ENCODE assay signal across 8 mouse cellular contexts in the genomic region with DNA sequence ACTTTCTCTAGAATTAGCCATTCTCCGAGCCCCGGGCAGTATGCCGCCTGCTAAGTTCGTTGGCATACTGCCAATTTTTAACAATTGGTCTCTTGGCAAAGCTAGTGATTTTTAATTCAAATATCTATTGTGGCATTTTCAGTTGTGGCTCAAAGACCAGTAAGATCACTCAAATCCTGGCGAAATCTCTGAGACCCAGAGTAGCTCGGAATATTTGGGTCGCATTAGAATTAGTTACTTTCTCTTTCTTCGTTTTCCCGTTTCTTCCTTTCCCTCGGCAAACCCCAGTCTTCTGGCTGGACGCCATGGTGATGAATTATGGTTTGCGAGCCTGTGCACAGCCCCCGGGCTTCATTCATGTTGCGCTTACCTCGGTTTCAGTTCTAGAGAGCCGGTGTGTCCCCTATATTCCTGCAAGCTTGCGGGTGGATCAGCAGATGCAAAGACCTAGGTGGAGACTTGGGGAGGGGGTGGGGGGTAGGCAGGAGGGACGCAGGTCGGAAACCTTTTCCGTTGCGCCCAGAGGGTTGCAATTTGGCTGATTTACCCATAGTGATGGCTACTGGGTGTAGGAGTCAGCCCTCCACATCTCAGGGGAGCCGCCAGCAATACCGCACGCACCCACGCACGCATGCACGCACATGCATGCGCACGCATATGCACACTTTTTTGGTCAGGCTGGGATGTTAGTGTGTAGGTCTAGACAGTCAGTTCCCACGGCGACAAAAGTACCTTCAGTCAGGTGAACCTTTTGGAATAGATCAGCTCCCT. TPM values are rescaled to one million over a fixed set of nuclear protein-coding genes. Genes with fewer than 3 reads are reported as not detected.
A peak's percentile ranks its signal among the peaks of the same experiment; 100 is the strongest.
DNase-seq lines count a peak whose midpoint lies in the region; ATAC-seq and TF ChIP-seq lines count a peak whose summit lies in the region.

No protein-coding gene starts in this region.

- H3K4me1 ChIP-seq in neural tube, embryonic 11.5 days (ENCODE audit: control insufficient read depth, insufficient read depth, low read length) = peaks cover 12% of the 10 kb centered on the region
- H3K4me1 ChIP-seq in limb, embryonic 12.5 days (replicated peaks) = peaks cover 51% of the 10 kb centered on the region

- no peak for ATAC-seq in neural tube, embryonic 11.5 days (ENCODE audit: insufficient read depth, low FRiP score, low TSS enrichment)
- ATAC-seq in limb, embryonic 12.5 days (ENCODE audit: insufficient number of reproducible peaks, insufficient read depth, low FRiP score, low TSS enrichment, low read depth) = no peak; the same call in 1 of the 2 replicates

- DNase-seq in neural tube, embryonic 11.5 days (ENCODE audit: low spot score) = peak; percentile 50
- no peak for DNase-seq in neural tube, embryonic 10.5 days (ENCODE audit: extremely low spot score, low spot score)
- peak; percentile 16 for DNase-seq in cerebellum, adult 9-11 months
- DNase-seq in heart, adult 18-20 months = peak; percentile 37 to 70
- DNase-seq in kidney, adult 18-20 months = peak; percentile 46
- peak; percentile 49 for DNase-seq in thymus, postnatal 4 days

- no peaks in the 10 kb centered on the region for H3K27me3 ChIP-seq in neural tube, embryonic 11.5 days (ENCODE audit: control insufficient read depth, insufficient read depth, low read length)
- no peaks in the 10 kb centered on the region for H3K27me3 ChIP-seq in limb, embryonic 12.5 days
- no peaks in the 10 kb centered on the region for H3K27me3 ChIP-seq in myocyte (ENCODE audit: control insufficient read depth, insufficient read depth, insufficient read length)

- H3K4me3 ChIP-seq in neural tube, embryonic 11.5 days (ENCODE audit: low read depth, low read length) = no peak overlapping the region
- peak overlapping the region; percentile 33 for H3K4me3 ChIP-seq in limb, embryonic 12.5 days (replicated peaks)
- H3K4me3 ChIP-seq in myocyte = peak overlapping the region; percentile 20

- no peak for TF ChIP-seq POLR2A in myocyte (IDR thresholded peaks at IDR 0.05; ENCODE audit: insufficient read length, low read depth)

- no peak overlapping the region for H3K9ac ChIP-seq in neural tube, embryonic 11.5 days (ENCODE audit: low read length)
- H3K9ac ChIP-seq in limb, embryonic 12.5 days (replicated peaks) = 0 out of 2 replicates have a peak overlapping the region, but pooled peaks have one; percentile 23

- WGBS in neural tube, embryonic 11.5 days = 50% methylated on average over 31 of the region's 31 CpGs
- WGBS in limb, embryonic 12.5 days = 35% methylated on average over 31 of the region's 31 CpGs

- H3K79me2 ChIP-seq in myocyte (ENCODE audit: control insufficient read depth, insufficient read depth) = no peaks in the 10 kb centered on the region

- H3K9me3 ChIP-seq in neural tube, embryonic 11.5 days (ENCODE audit: control insufficient read depth, low read length) = no peaks in the 10 kb centered on the region
- no peaks in the 10 kb centered on the region for H3K9me3 ChIP-seq in limb, embryonic 12.5 days

- H3K4me2 ChIP-seq in neural tube, embryonic 11.5 days (ENCODE audit: low read depth) = peak overlapping the region; percentile 32
- peak overlapping the region; percentile 59 for H3K4me2 ChIP-seq in limb, embryonic 12.5 days
- H3K4me2 ChIP-seq in myocyte (ENCODE audit: low read depth) = peak overlapping the region; percentile 98

- H3K27ac ChIP-seq in neural tube, embryonic 11.5 days (ENCODE audit: low read depth, low read length) = no peak overlapping the region
- peak overlapping the region; percentile 80 for H3K27ac ChIP-seq in limb, embryonic 12.5 days

- H3K36me3 ChIP-seq in neural tube, embryonic 11.5 days (ENCODE audit: control insufficient read depth, insufficient read depth, low read length) = no peaks in the 10 kb centered on the region
- no peaks in the 10 kb centered on the region for H3K36me3 ChIP-seq in limb, embryonic 12.5 days
- no peaks in the 10 kb centered on the region for H3K36me3 ChIP-seq in myocyte (ENCODE audit: control insufficient read depth, insufficient read depth)

- H3ac ChIP-seq in myocyte (ENCODE audit: control insufficient read depth, insufficient read length) = no peak overlapping the region

TF ChIP-seq in myocyte, 11 proteins besides CTCF, POLR2A, EP300 and RAD21:
- TF ChIP-seq USF1 (IDR thresholded peaks at IDR 0.05; ENCODE audit: low read depth) (no peak), E2F4 (IDR thresholded peaks at IDR 0.05; ENCODE audit: insufficient read depth) (no peak), TCF3 (IDR thresholded peaks at IDR 0.05; ENCODE audit: insufficient read length, low read depth) (no peak), SRF (IDR thresholded peaks at IDR 0.05; ENCODE audit: control insufficient read depth, insufficient read length, low read depth) (no peak), MYOG (IDR thresholded peaks at IDR 0.05; ENCODE audit: control insufficient read depth in 1 of 3, insufficient read depth in 1 of 3, insufficient read length in 2 of 3, low read depth in 2 of 3) (no peak)

RNA-seq across cellular contexts. Expression of gene Scml4, which starts 3.6 kb away (rescaled TPM):
- polyA plus RNA-seq in neural tube, embryonic 11.5 days (2014; fragmentation: Nextera tagmentation; extraction: Ambion mirVana) = 1.7 and 3.7 TPM in 2 replicates
- total RNA-seq in heart, adult 18-20 months (2021) = 1 to 10 TPM in 1 of 2 experiments, under 1 TPM in 1; 0.84 to 3.0 TPM
- polyA plus RNA-seq in limb, embryonic 12.5 days (2016; fragmentation: Nextera tagmentation; extraction: Ambion mirVana) = 0.33 and 0.89 TPM in 2 replicates
- 5.7 TPM for polyA plus RNA-seq in myocyte (2012; fragmentation: generic; extraction: Trizol)

Comparison
In these comparisons a context has a peak if more than half of its experiments do, and no peak if none do; other contexts are left out.
1. H3K4me2 ChIP-seq: peak in every context shown above with its lines; median percentile 98 in myocyte; 59 in limb, embryonic 12.5 days; 32 in neural tube, embryonic 11.5 days.